Mouse (Mus musculus) brain, embryonic 14.5 days (tissue): ENCODE measurements around the gene D11Wsu47e.

ENCODE experiments used
- CTCF ChIP-seq: fragments of 200-500 bp; IDR thresholded peaks from 2 replicates; pipeline ENCODE4 v1.5.1; 2012; ENCODE audit warnings: inconsistent platforms, mild to moderate bottlenecking, moderate library complexity, borderline replicate concordance; ENCODE audit not compliant: insufficient read depth, insufficient read length; ENCODE audit errors: extremely low read depth
- POLR2A ChIP-seq: fragments of 200-500 bp; IDR thresholded peaks from 2 replicates; pipeline ENCODE4 v1.6.1; 2012; ENCODE audit warnings: mild to moderate bottlenecking, inconsistent platforms, borderline replicate concordance; ENCODE audit not compliant: poor library complexity, insufficient read depth, insufficient read length, severe bottlenecking; ENCODE audit errors: extremely low read depth

DNA sequence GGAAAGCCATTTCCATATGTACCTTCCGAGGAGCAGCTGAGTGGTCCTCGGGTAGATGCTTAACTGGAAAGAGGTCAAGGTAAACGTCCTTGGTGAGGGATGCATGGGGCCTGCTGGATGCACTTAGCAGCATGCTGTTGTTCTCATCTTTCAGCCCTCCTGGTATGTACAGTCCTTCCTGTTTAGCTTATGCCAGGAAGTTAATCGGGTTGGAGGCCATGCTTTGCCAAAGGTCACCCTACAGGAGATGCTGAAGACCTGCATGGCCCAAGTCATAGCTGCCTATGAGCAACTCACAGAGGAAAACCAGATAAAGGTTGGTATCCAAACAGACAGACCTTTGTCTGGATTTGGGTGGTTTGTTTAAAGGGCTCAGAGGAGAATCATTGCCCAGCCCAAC is 27.0 kb upstream of the D11Wsu47e start:
- TF ChIP-seq POLR2A (no peak), CTCF (no peak)
